Mouse (Mus musculus) midbrain, embryonic 13.5 days (tissue): Measurements from ENCODE around the gene Tubb2b. TPM values are rescaled to one million over a fixed set of nuclear protein-coding genes. Genes with fewer than 3 reads are reported as not detected.

ENCODE experiments used
- ATAC-seq: fragments of 200-750 bp; cut with Nextera tagmentation; 2 replicates; pipeline ENCODE4 v1.8.0; 2017; ENCODE audit warnings: mild to moderate bottlenecking, moderate TSS enrichment, moderate library complexity
- H3K27ac ChIP-seq: fragments of 300-500 bp; sonication (generic); 2 replicates; pipeline ENCODE4 v1.5.1; 2015; ENCODE audit warnings: inconsistent platforms, mild to moderate bottlenecking, moderate library complexity
- H3K27me3 ChIP-seq: fragments of 300-500 bp; sonication (generic); 2 replicates; pipeline ENCODE4 v1.6.1; 2015; ENCODE audit warnings: mild to moderate bottlenecking, inconsistent platforms
- H3K36me3 ChIP-seq: fragments of 300-500 bp; sonication (generic); 2 replicates; pipeline ENCODE4 v1.6.1; 2015; ENCODE audit warnings: mild to moderate bottlenecking, inconsistent platforms
- H3K4me1 ChIP-seq: fragments of 300-500 bp; sonication (generic); replicated peaks from 2 replicates; pipeline ENCODE4 v1.6.1; 2015; ENCODE audit warnings: inconsistent platforms
- H3K4me2 ChIP-seq: fragments of 300-500 bp; sonication (generic); replicated peaks from 2 replicates; pipeline ENCODE4 v1.6.1; 2015; ENCODE audit warnings: moderate library complexity, mild to moderate bottlenecking, inconsistent platforms
- H3K4me3 ChIP-seq: fragments of 300-500 bp; sonication (generic); replicated peaks from 2 replicates; pipeline ENCODE4 v1.5.1; 2015; ENCODE audit warnings: mild to moderate bottlenecking, inconsistent platforms
- H3K9ac ChIP-seq: fragments of 300-500 bp; sonication (generic); replicated peaks from 2 replicates; pipeline ENCODE4 v1.6.1; 2015; ENCODE audit warnings: mild to moderate bottlenecking, inconsistent platforms
- H3K9me3 ChIP-seq: fragments of 300-500 bp; sonication (generic); 2 replicates; pipeline ENCODE4 v1.6.1; 2016; ENCODE audit warnings: mild to moderate bottlenecking, inconsistent platforms
- WGBS: fragments of 180-500 bp; shearing (Covaris S2); methylation state at CpG from one replicate; pipeline ENCODE4 v1.1.7; 2015; 5-methylcytosine and 5-hydroxymethylcytosine counted together
- polyA plus RNA-seq: library from polyadenylated mRNA; unstranded; fragments of >200 nt; fragmentation: Nextera tagmentation; extraction: Ambion mirVana; gene quantifications from 2 replicates; pipeline ENCODE4 v1.2.1, GENCODE M21; 2015

Gene Tubb2b
- polyA plus RNA-seq, 1 experiment from 2014 or later: 846 TPM

DNA sequence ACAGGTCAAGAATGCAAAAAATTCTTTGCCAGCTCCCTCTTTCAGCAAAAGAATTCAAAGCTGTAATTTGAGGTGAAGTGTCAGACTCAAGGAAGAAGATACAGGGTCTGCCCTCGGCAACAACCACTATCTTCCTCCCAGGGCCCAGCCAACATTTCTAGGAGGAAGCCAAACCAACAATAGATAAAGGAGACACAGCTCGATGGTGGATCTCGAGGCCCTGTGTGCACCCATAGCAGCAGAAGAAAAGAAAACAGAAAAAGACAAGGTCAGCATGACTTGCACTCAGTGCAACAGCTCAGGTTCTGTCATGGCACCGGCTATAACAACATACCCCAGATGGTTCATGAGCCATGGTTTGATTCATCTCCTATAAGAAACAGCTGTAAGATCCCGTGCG is 13.8 kb downstream of the Tubb2b start:
- no peak for ATAC-seq
- Histone ChIP-seq H3K36me3 (0 out of 2 replicates have a peak, but pooled peaks cover 5% of the 10 kb centered on the region), H3K4me3 (no peak overlapping the region), H3K27ac (no peak overlapping the region), H3K27me3 (no peaks in the 10 kb centered on the region), H3K4me1 (no peaks in the 10 kb centered on the region; the same call in 1 of the 2 replicates), H3K4me2 (no peak overlapping the region), H3K9ac (no peak overlapping the region), H3K9me3 (no peaks in the 10 kb centered on the region)
- WGBS: 84% methylated on average over 6 of the region's 6 CpGs

DNA sequence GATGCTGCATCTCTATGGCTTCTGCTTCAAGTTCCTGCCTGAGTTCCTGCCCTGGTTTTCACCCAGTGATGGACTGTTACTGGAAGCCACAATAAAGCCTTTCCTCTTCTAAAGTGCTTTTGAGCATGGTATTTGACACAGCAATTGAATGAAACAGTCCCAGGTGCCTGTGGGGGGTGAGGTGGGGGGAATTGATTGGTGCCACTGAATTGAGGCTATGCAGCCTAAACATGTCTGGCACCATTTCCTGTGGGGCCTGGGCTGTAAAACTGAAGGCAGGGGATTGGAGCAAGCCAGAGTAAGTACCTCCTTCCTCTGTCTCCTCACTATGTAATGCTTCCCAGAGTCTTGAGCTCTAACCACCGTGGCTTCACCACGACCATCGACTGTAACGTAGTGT is 15.6 kb downstream of the Tubb2b start:
- H3K4me2 ChIP-seq: no peak overlapping the region
- no peak overlapping the region for H3K4me3 ChIP-seq
- no peaks in the 10 kb centered on the region for H3K9me3 ChIP-seq
- ATAC-seq: no peak
- H3K27me3 ChIP-seq: no peaks in the 10 kb centered on the region
- H3K9ac ChIP-seq: no peak overlapping the region
- WGBS: 88% methylated on average over 4 of the region's 4 CpGs
- no peaks in the 10 kb centered on the region for H3K36me3 ChIP-seq
- peaks cover 4% of the 10 kb centered on the region; the same call in 1 of the 2 replicates for H3K4me1 ChIP-seq
- no peak overlapping the region for H3K27ac ChIP-seq

DNA sequence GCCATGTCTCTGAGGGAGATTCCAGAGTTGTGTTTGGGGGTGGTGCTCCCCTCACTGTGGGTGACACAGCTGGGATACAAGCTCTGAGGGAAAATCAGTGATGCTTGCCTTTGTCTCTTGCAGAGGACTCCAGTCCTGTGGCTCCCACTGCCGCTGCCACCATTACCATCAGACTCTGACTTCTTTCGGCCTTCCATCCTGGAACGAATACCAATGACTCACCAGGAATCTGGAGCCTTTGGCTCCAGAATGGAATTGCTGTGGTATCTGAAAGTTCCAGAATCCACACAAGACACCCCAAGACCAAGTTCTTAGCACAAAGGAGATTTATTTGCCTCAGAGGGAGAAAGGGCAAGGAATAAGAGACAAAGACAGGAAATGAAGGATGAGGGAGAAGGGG is 17.2 kb downstream of the Tubb2b start:
- Histone ChIP-seq H3K4me3 (no peak overlapping the region), H3K27me3 (no peaks in the 10 kb centered on the region), H3K9ac (no peak overlapping the region), H3K27ac (no peak overlapping the region), H3K9me3 (no peaks in the 10 kb centered on the region), H3K4me2 (no peak overlapping the region), H3K36me3 (no peaks in the 10 kb centered on the region), H3K4me1 (peaks cover 8% of the 10 kb centered on the region; the same call in 1 of the 2 replicates)
- WGBS: 85% methylated on average over 3 of the region's 3 CpGs
- ATAC-seq: no peak

DNA sequence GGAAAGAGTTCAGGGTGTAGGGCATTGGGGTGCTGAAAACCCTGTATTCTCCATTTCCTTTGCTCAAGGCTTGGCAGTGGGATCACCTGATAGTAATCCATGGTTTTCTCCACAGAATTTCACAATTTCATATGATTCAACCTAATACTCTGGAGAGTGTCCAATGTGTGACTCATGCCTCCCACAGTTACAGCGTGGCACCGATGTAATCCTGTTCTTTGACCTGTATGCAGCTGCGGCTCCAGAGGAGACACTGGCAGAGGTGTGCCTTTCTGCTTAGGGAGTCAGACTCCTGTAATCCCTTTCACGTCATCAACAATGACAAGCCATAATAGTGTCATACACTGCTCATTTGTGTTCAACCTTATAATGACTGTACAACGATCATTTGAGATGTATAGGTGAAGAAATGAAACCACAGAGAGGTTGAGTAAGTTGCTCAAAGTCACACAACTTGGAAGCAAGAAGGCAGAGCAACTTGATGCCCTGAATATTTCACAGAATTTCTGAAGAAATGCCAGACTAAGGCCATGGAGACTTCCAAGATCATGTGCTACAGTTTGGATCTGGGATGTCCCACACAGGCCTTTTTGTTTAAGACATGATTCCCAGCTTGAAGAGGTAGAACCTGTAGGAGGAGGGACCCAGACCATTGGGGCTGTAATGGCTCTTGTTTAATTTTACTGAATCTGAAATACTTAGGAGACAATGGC is 17.7 kb downstream of the Tubb2b start:
- ATAC-seq: no peak
- H3K9me3 ChIP-seq: no peaks in the 10 kb centered on the region
- 93% methylated on average over 5 of the region's 5 CpGs for WGBS
- peaks cover 8% of the 10 kb centered on the region; the same call in 1 of the 2 replicates for H3K4me1 ChIP-seq
- no peaks in the 10 kb centered on the region for H3K27me3 ChIP-seq
- H3K4me2 ChIP-seq: no peak overlapping the region
- H3K27ac ChIP-seq: no peak overlapping the region
- no peak overlapping the region for H3K9ac ChIP-seq
- no peaks in the 10 kb centered on the region for H3K36me3 ChIP-seq
- no peak overlapping the region for H3K4me3 ChIP-seq

DNA sequence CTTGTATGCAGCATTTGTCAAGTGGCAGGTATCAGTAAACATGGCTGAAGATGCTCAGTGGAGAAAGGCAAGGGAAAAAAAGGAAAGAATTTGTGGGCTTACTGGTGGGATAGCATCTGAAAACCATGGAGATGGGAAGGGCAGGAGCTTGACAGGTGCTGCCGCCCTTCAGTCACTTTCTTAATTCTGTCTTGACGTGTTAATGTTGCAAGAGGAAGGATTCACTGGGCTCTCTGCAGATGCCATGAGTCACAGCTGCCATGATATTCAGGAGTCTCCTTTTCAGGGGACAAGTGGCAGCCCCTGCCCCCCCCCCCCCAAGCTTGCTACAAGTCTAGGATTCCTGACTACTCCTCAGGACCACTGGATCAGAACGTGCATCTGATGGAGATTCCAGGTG is 18.4 kb downstream of the Tubb2b start:
- Histone ChIP-seq H3K9ac (no peak overlapping the region), H3K27me3 (no peaks in the 10 kb centered on the region), H3K4me3 (no peak overlapping the region), H3K4me1 (peaks cover 8% of the 10 kb centered on the region; the same call in 1 of the 2 replicates), H3K4me2 (no peak overlapping the region), H3K36me3 (no peaks in the 10 kb centered on the region), H3K27ac (no peak overlapping the region), H3K9me3 (no peaks in the 10 kb centered on the region)
- ATAC-seq: no peak
- 86% methylated on average over 3 of the region's 3 CpGs for WGBS

DNA sequence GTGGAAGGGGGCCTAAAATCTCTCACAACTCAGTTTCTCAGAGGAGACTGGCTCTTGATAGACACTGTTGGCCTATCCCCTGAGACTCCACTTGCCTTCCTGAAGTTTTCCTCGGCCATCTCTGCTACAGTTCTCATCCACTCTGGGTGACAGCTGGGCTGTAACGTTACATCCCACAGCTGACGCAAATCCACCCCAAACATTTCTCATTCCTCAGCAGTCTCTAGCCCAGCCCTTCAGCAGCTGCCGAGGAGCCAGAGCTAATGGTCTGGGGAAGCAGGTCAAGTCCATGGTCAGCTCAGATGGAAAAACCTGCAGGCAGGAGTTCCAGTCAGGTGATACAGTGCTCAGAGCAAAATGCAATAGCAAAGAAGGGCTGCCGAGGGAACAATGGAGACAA is 19.2 kb downstream of the Tubb2b start:
- Histone ChIP-seq H3K4me1 (peaks cover 8% of the 10 kb centered on the region; the same call in 1 of the 2 replicates), H3K4me3 (no peak overlapping the region), H3K9ac (no peak overlapping the region), H3K27me3 (no peaks in the 10 kb centered on the region), H3K36me3 (no peaks in the 10 kb centered on the region), H3K9me3 (no peaks in the 10 kb centered on the region), H3K27ac (no peak overlapping the region), H3K4me2 (no peak overlapping the region)
- ATAC-seq: no peak
- WGBS: 74% methylated on average over 5 of the region's 5 CpGs

DNA sequence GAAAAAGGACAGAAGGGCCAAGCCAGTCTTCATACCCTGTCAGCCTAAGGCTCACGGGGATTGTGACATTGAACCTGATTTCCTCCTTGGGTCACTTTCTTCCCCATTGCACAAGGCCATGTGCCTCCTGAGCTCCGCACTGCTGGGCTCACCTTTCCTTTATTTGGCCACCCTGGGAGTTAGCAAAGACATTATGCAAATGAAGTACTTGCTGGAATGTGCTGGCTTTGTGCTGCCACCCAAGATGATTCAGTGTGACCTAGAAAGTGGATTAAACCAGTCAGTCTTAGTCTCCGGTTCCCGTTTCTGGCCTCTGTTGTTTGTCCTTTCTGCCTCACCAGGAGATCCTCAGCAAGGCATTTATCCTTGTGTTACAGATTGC is 20.6 kb downstream of the Tubb2b start:
- Histone ChIP-seq H3K4me3 (no peak overlapping the region), H3K36me3 (no peaks in the 10 kb centered on the region), H3K9me3 (no peaks in the 10 kb centered on the region), H3K27me3 (no peaks in the 10 kb centered on the region), H3K4me2 (no peak overlapping the region), H3K9ac (no peak overlapping the region), H3K27ac (no peak overlapping the region), H3K4me1 (peaks cover 8% of the 10 kb centered on the region; the same call in 1 of the 2 replicates)
- ATAC-seq: no peak
- 13% methylated on average over 4 of the region's 4 CpGs for WGBS

DNA sequence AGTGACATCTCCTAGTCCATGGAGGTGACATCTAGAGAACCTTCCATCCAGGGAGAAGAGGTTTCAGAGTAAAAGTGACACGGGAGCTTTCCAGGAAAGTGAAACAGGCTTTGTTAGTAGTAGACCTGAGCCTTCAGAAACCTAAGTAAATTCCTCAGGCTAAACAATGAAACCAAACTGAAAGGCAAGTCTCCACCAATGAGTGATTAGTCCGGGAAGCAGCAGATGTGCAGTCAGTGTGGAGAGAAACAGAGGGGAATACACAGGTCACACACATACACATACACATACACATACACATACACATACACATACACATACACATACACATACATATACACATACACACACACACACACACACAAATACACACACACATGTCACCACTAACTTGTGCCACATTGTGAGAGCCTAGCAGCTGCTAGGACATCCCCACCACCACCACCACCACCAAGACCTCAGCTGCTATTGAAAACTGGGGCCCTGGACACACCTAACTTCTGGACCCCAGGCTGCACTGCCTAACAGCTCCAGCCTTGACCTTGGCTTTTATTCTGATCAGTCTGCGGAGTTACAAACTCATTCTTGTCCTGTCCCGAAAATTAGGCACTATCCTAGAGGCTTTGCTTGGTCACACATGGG is 21.1 kb downstream of the Tubb2b start:
- Histone ChIP-seq H3K4me3 (no peak overlapping the region), H3K4me1 (peaks cover 8% of the 10 kb centered on the region; the same call in 1 of the 2 replicates), H3K9ac (no peak overlapping the region), H3K27me3 (no peaks in the 10 kb centered on the region), H3K27ac (no peak overlapping the region), H3K4me2 (no peak overlapping the region), H3K36me3 (no peaks in the 10 kb centered on the region), H3K9me3 (no peaks in the 10 kb centered on the region)
- 57% methylated on average over 4 of the region's 4 CpGs for WGBS
- ATAC-seq: no peak

DNA sequence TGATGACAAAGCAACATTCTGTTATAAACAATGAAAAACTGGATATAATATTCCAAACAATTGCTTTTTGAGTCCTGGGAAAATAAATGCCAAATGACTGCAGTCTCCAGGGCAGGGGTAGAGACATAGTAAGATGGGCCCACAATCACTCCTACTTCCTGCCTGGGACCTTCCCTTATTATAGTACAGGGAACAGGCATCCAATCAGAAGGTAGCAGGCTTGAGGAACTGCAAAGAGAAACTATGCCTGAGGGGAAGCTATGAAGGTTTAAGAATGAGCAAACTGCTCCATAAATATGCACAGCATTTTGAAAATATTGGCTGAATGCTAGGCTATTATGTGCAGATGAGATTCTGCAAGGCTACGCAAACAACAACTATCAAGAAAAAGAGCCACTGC is 23.3 kb downstream of the Tubb2b start:
- Histone ChIP-seq H3K27me3 (no peaks in the 10 kb centered on the region), H3K27ac (no peak overlapping the region), H3K4me3 (no peak overlapping the region), H3K4me1 (peaks cover 8% of the 10 kb centered on the region; the same call in 1 of the 2 replicates), H3K9me3 (no peaks in the 10 kb centered on the region), H3K4me2 (no peak overlapping the region), H3K9ac (no peak overlapping the region), H3K36me3 (no peaks in the 10 kb centered on the region)
- ATAC-seq: no peak
- WGBS: 100% methylated on average over 1 of the region's 1 CpGs

DNA sequence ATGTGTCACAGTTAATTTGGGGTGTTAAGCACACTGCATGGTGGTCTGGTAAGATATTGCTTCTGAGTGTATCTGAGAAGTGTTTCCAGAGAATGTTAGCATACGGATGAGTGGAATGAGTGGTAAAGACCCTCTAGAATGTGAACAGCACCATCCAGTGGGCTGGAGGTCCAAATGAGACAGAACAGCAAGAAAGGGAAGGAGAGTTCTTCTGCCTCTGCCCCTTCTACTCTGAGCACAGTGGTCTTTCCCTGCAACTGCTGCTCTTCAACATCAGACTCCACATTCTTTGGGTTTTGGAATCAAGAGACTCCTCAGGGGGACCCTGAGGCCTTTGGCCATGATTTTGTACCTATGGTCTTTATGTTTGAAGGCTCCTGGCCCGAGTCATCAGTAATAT is 24.0 kb downstream of the Tubb2b start:
- no peaks in the 10 kb centered on the region for H3K36me3 ChIP-seq
- H3K9me3 ChIP-seq: no peaks in the 10 kb centered on the region
- no peak overlapping the region for H3K27ac ChIP-seq
- H3K27me3 ChIP-seq: no peaks in the 10 kb centered on the region
- WGBS: 92% methylated on average over 2 of the region's 2 CpGs
- H3K4me2 ChIP-seq: no peak overlapping the region
- H3K4me3 ChIP-seq: no peak overlapping the region
- H3K4me1 ChIP-seq: peaks cover 8% of the 10 kb centered on the region; the same call in 1 of the 2 replicates
- H3K9ac ChIP-seq: no peak overlapping the region
- no peak for ATAC-seq

DNA sequence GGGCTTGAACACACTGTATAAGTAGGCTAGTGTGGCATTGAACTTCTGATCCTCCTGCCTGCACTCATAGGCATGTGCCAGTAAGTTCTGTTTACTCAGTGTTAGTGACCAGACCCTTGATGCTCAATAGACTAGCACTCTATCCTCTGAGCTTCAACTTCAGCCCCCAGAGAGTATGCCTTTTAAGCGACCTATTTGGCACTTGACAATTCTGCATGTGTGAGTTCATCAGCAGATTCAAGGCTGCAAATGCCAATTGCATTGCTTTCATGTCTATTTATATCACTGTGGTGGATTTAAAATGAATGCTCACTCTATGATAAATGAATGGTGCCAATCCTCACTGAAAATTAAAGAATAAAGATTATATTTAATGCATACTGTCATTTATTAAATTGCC is 24.9 kb downstream of the Tubb2b start:
- 78% methylated on average over 1 of the region's 1 CpGs for WGBS
- no peak for ATAC-seq
- H3K4me2 ChIP-seq: no peak overlapping the region

DNA sequence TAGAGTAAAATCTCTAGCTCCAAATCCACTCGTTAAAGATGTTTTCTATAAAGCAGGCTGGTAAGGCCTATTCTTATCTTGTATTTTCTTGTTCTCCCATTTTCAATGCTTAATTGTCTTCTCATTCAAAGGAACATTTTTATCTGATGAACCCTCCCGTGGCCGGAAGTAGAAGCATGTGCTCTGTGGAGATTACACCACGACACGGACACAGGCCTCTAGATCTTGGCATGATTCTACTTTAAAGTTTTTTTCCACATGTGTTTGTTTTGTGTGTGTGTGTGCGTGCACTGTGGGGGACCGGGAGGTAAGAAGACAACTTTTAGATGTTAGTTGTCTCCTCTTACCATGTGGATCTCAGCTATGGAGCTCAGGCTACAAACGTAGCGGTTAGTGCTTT is 28.4 kb downstream of the Tubb2b start:
- no peak overlapping the region for H3K27ac ChIP-seq
- 79% methylated on average over 9 of the region's 9 CpGs for WGBS

More for the DNA sequence above, 24.9 kb downstream of the Tubb2b start:
- no peak overlapping the region for H3K27ac ChIP-seq
- no peak overlapping the region for H3K9ac ChIP-seq
- no peak overlapping the region for H3K4me3 ChIP-seq
- H3K9me3 ChIP-seq: no peaks in the 10 kb centered on the region
- H3K36me3 ChIP-seq: no peaks in the 10 kb centered on the region
- no peaks in the 10 kb centered on the region for H3K27me3 ChIP-seq
- peaks cover 8% of the 10 kb centered on the region; the same call in 1 of the 2 replicates for H3K4me1 ChIP-seq

More for the DNA sequence above, 28.4 kb downstream of the Tubb2b start:
- H3K9me3 ChIP-seq: no peaks in the 10 kb centered on the region
- H3K27me3 ChIP-seq: no peaks in the 10 kb centered on the region
- H3K4me2 ChIP-seq: no peak overlapping the region
- no peak for ATAC-seq
- H3K4me1 ChIP-seq: peaks cover 3% of the 10 kb centered on the region
- H3K4me3 ChIP-seq: no peak overlapping the region
- H3K9ac ChIP-seq: no peak overlapping the region
- H3K36me3 ChIP-seq: no peaks in the 10 kb centered on the region
